Mouse (Mus musculus) hindbrain, embryonic 10.5 days (tissue): ENCODE results near the gene Pdss2. TPM values are rescaled to one million over a fixed set of nuclear protein-coding genes. Genes with fewer than 3 reads are reported as not detected.

Experiments
- DNase-seq: peaks from one replicate; pipeline ENCODE4 v3.0.0-alpha.2; 2017; ENCODE audit warnings: low spot score
- H3K27ac ChIP-seq: fragments of 300-500 bp; sonication (generic); 2 replicates; pipeline ENCODE4 v1.5.1; 2016; ENCODE audit warnings: mild to moderate bottlenecking, moderate library complexity
- H3K27me3 ChIP-seq: fragments of 300-500 bp; sonication (generic); 2 replicates; pipeline ENCODE4 v1.6.1; 2016; ENCODE audit warnings: mild to moderate bottlenecking; ENCODE audit not compliant: poor library complexity, insufficient read depth, severe bottlenecking
- H3K36me3 ChIP-seq: fragments of 300-500 bp; sonication (generic); 2 replicates; pipeline ENCODE4 v1.6.1; 2016; ENCODE audit warnings: mild to moderate bottlenecking, moderate library complexity
- H3K4me1 ChIP-seq: fragments of 300-500 bp; sonication (generic); replicated peaks from 2 replicates; pipeline ENCODE4 v1.6.1; 2016; ENCODE audit warnings: mild to moderate bottlenecking
- H3K4me3 ChIP-seq: fragments of 300-500 bp; sonication (generic); 2 replicates; pipeline ENCODE4 v1.5.1; 2016; ENCODE audit warnings: mild to moderate bottlenecking, moderate library complexity
- H3K9me3 ChIP-seq: fragments of 300-500 bp; sonication (generic); 2 replicates; pipeline ENCODE4 v1.6.1; 2016; ENCODE audit warnings: mild to moderate bottlenecking, moderate library complexity
- WGBS: fragments of 180-500 bp; shearing (Covaris S2); methylation state at CpG from one replicate; pipeline ENCODE4 v1.1.7; 2016; 5-methylcytosine and 5-hydroxymethylcytosine counted together
- polyA plus RNA-seq: library from polyadenylated mRNA; unstranded; fragments of >200 nt; fragmentation: Nextera tagmentation; extraction: Ambion mirVana; gene quantifications from 2 replicates; pipeline ENCODE4 v1.2.1, GENCODE M21; 2016

The Pdss2 gene
- polyA plus RNA-seq, 1 experiment from 2014 or later, result 13.4 TPM

DNA sequence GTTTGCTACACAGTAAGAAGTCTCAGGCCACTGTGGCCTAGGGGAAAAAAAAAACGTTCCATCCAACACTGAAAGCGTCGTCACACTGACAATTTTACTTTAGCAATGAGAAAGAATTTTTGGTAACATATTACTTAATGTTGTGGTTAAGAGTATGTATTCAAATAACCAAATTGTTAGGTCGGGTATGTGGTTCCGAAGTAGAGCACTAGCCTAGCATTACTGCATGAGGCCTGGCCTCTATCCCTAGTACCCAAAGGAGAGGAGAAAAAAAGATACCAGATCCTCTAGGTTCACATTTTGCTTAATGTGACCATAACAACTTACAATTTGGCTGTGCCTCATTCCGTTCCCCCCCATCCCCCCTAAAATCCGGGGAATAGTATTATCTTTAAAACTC lies 807 bp upstream of the Pdss2 start:
- Histone ChIP-seq H3K27ac (peak overlapping the region; percentile 96), H3K4me3 (peak overlapping the region; percentile 88), H3K9me3 (no peaks in the 10 kb centered on the region), H3K4me1 (peaks cover 15% of the 10 kb centered on the region), H3K27me3 (no peaks in the 10 kb centered on the region), H3K36me3 (no peaks in the 10 kb centered on the region)
- DNase-seq, result no peak
- WGBS, result 19% methylated on average over 7 of the region's 7 CpGs

GRCm38 (mm10) chr10:43221659-43222058 lies 373 bp downstream of the Pdss2 start:
- under 1% methylated on average over 25 of the region's 25 CpGs for WGBS
- Histone ChIP-seq H3K9me3 (no peaks in the 10 kb centered on the region), H3K4me1 (peaks cover 15% of the 10 kb centered on the region), H3K27ac (peak overlapping the region; percentile 96), H3K27me3 (no peaks in the 10 kb centered on the region), H3K36me3 (no peaks in the 10 kb centered on the region), H3K4me3 (peak overlapping the region; percentile 88)
- DNase-seq, result no peak

DNA sequence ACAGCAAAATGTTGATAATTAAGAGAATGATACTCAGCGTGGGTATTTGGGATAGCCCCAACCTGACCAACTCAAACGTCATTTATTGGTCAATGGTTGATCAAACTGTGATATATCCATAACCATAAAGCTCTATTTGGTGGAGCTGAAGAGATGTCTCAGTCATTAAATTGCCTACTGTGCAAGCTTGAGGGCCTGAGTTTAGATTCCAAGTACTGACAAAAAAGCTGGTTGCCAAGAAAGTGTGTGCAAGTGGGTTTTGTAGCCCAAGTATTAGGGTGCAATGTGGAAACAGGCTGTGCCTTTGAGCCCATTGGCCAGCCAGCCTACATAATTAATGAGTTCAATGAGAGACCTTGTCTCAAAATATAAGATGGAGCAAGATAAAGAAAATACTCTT lies 2.1 kb downstream of the Pdss2 start:
- no peak for DNase-seq
- Histone ChIP-seq H3K27ac (no peak overlapping the region), H3K36me3 (0 out of 2 replicates have a peak, but pooled peaks cover 3% of the 10 kb centered on the region), H3K9me3 (no peaks in the 10 kb centered on the region), H3K27me3 (no peaks in the 10 kb centered on the region), H3K4me3 (no peak overlapping the region), H3K4me1 (peaks cover 15% of the 10 kb centered on the region)
- 93% methylated on average over 2 of the region's 2 CpGs for WGBS

- Histone ChIP-seq H3K4me1 (peaks cover 10% of the 10 kb centered on the region), H3K27me3 (no peaks in the 10 kb centered on the region), H3K9me3 (no peaks in the 10 kb centered on the region), H3K4me3 (no peak overlapping the region), H3K36me3 (0 out of 2 replicates have a peak, but pooled peaks cover 3% of the 10 kb centered on the region), H3K27ac (no peak overlapping the region)
- 93% methylated on average over 1 of the region's 1 CpGs for WGBS
- DNase-seq, result no peak
Measured at GRCm38 (mm10) chr10:43226391-43226790, 5.1 kb downstream of the Pdss2 start.

DNA sequence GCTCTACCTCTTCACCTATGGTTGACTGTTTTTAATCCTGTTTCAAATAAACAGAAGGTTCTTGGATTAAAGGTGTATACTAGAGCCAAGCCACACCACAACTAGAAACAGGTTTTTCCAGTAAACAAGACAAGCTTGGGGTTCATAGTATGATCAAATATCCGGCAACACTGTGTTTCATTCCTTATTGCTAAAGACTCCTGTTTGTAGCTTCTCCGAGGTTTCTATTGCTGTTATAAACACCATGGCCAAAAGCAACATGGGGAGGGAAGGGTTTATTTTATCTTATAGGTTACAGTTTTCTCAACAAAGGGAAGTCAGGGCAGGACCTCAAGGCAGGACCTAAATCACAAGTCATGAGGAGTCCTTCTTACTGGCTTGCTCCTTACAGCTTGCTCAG lies 8.0 kb downstream of the Pdss2 start:
- 0 out of 2 replicates have a peak, but pooled peaks cover 3% of the 10 kb centered on the region for H3K36me3 ChIP-seq
- H3K4me3 ChIP-seq, result no peak overlapping the region
- H3K4me1 ChIP-seq, result no peaks in the 10 kb centered on the region
- 96% methylated on average over 2 of the region's 2 CpGs for WGBS
- no peak overlapping the region for H3K27ac ChIP-seq
- no peak for DNase-seq
- H3K9me3 ChIP-seq, result no peaks in the 10 kb centered on the region
- no peaks in the 10 kb centered on the region for H3K27me3 ChIP-seq

DNA sequence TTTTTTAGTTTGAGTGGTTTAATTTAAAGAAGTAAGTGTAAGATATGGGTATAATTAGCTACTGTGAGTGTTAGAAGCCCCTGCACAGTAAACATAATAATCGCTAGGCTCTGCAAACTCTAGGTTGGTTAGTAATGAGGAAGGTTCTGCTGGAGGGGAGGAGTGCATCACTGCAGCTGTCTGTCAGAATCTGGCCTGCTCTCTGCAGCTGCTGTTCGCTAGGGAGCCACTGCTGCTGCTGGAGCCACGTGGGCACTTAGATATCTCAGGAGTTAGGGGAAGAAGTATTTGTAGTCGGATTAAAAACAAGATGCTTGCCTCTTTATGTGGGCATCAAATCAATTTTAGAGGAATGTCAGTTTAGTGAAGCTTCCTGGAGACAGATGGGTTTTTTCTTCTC lies 13.2 kb downstream of the Pdss2 start:
- Histone ChIP-seq H3K9me3 (no peaks in the 10 kb centered on the region), H3K27me3 (no peaks in the 10 kb centered on the region), H3K4me3 (no peak overlapping the region), H3K36me3 (peaks cover 7% of the 10 kb centered on the region; the same call in 1 of the 2 replicates), H3K4me1 (no peaks in the 10 kb centered on the region), H3K27ac (no peak overlapping the region)
- WGBS, result 70% methylated on average over 4 of the region's 4 CpGs
- DNase-seq, result no peak

- peaks cover 12% of the 10 kb centered on the region; the same call in 1 of the 2 replicates for H3K36me3 ChIP-seq
- H3K4me1 ChIP-seq, result no peaks in the 10 kb centered on the region
- H3K27ac ChIP-seq, result no peak overlapping the region
- DNase-seq, result no peak
- no peak overlapping the region for H3K4me3 ChIP-seq
- peaks cover 4% of the 10 kb centered on the region; the same call in 1 of the 2 replicates for H3K9me3 ChIP-seq
- H3K27me3 ChIP-seq, result no peaks in the 10 kb centered on the region
- WGBS, result 83% methylated on average over 3 of the region's 3 CpGs
Measured at GRCm38 (mm10) chr10:43235011-43235410, 13.7 kb downstream of the Pdss2 start.

DNA sequence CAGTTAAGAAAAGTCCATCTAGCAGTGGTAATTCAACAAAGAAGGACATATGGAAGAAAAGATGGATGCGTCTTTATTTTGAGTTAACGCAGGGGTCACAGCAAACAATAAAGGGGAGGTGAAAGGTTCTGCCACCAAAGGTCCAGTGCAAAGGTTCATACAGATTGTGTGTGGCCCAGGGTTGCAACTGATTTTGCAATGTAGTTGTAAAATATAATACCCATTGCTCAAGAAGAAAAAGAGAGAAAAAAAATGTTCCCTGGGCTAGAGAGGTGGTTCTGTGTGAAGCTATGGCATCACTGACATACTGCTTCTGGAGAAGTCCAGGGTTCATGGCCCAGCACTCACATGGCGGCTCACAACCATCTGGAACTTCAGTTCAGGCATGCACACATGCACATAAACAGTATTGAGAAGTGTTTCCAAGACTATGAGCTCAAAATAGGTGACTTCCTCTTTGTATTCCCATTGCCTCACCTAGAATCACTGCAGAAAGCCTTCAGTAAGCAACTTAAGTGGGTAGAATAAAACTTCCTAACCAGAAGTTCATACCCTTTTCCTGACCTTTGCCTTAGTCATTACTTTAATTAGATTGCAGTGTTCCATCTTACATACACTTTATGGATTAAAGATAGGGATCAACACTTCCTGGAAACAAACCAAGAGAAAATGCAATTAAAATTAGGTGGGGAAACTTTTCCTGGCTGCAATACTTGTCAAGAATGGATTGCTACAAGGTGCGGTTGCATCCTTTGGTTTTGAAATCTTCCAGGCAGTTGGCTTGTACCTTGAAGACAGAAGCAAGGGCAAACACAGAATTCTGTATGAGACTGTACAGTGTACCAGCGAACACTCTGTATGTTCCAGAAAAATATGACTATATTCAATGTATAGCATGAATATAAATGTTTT lies 14.7 kb downstream of the Pdss2 start:
- no peaks in the 10 kb centered on the region for H3K4me1 ChIP-seq
- H3K27me3 ChIP-seq, result no peaks in the 10 kb centered on the region
- peaks cover 6% of the 10 kb centered on the region; the same call in 1 of the 2 replicates for H3K9me3 ChIP-seq
- no peak for DNase-seq
- H3K36me3 ChIP-seq, result peaks cover 16% of the 10 kb centered on the region; the same call in 1 of the 2 replicates
- 89% methylated on average over 5 of the region's 5 CpGs for WGBS
- H3K27ac ChIP-seq, result no peak overlapping the region
- H3K4me3 ChIP-seq, result no peak overlapping the region

DNA sequence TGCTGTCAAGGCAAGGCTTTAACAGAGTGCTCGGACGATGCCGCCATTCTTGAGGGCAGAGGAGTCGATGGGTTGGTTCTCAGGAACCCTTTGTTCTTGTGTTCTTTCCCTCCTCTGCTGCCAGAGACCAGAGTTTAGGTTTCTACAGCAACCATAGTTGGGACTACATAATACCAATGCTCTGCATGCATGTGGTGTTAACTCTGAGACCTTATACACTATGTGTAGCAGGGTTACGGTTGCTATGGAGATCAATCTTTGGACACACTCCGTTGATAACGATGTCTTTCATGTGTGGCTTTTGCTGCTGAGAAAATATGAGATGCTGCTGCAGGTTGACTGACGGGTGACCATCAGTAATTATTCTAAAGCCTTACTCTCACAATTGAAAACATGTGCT lies 20.9 kb downstream of the Pdss2 start:
- H3K27me3 ChIP-seq, result no peaks in the 10 kb centered on the region
- WGBS, result 78% methylated on average over 8 of the region's 8 CpGs
- no peak for DNase-seq
- H3K4me3 ChIP-seq, result no peak overlapping the region
- H3K36me3 ChIP-seq, result peaks cover 16% of the 10 kb centered on the region; the same call in 1 of the 2 replicates
- H3K9me3 ChIP-seq, result peaks cover 6% of the 10 kb centered on the region; the same call in 1 of the 2 replicates
- H3K27ac ChIP-seq, result no peak overlapping the region
- H3K4me1 ChIP-seq, result peaks cover 37% of the 10 kb centered on the region

DNA sequence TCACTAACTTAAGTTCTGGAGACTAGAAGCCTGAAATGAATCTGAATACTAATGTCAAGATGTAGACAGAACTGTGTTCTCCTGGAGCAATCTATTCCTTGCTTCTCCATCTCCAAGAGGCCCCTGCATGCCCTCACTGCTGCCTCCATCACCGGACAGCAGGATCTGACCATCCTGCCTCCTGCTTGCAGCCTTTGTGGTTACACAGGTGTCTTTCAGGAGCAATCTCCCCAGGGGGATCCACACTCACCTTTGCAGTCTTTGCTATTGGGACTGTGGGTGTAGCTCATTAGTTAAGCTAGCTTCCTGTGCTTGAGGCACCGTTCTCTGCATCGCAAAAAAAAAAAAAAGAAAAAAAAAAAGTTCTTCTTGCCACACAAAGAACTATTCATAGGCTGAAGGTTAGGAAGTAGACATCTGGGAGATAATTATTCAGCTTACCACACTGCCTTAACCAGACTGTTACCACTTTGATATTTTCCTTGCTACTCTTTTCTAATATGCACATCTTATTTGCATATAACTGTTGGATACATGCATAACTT lies 23.0 kb downstream of the Pdss2 start:
- Histone ChIP-seq H3K4me3 (no peak overlapping the region), H3K27me3 (no peaks in the 10 kb centered on the region), H3K36me3 (peaks cover 12% of the 10 kb centered on the region; the same call in 1 of the 2 replicates), H3K4me1 (peaks cover 42% of the 10 kb centered on the region), H3K27ac (no peak overlapping the region), H3K9me3 (peaks cover 6% of the 10 kb centered on the region; the same call in 1 of the 2 replicates)
- 42% methylated on average over 3 of the region's 3 CpGs for WGBS
- no peak for DNase-seq

GRCm38 (mm10) chr10:43245461-43246200 lies 24.3 kb downstream of the Pdss2 start:
- 74% methylated on average over 17 of the region's 17 CpGs for WGBS
- H3K4me3 ChIP-seq, result no peak overlapping the region
- no peaks in the 10 kb centered on the region for H3K9me3 ChIP-seq
- no peaks in the 10 kb centered on the region for H3K27me3 ChIP-seq
- peaks cover 42% of the 10 kb centered on the region for H3K4me1 ChIP-seq
- no peak overlapping the region for H3K27ac ChIP-seq
- 0 out of 2 replicates have a peak, but pooled peaks cover 2% of the 10 kb centered on the region for H3K36me3 ChIP-seq
- no peak for DNase-seq

GRCm38 (mm10) chr10:43247994-43248393 lies 26.7 kb downstream of the Pdss2 start:
- WGBS, result 58% methylated on average over 5 of the region's 5 CpGs
- no peaks in the 10 kb centered on the region for H3K9me3 ChIP-seq
- H3K4me3 ChIP-seq, result no peak overlapping the region
- H3K27ac ChIP-seq, result no peak overlapping the region
- no peaks in the 10 kb centered on the region for H3K27me3 ChIP-seq
- no peaks in the 10 kb centered on the region for H3K36me3 ChIP-seq
- H3K4me1 ChIP-seq, result peaks cover 29% of the 10 kb centered on the region
- no peak for DNase-seq
